Mouse (Mus musculus): ENCODE results near the gene Dusp9. TPM values are rescaled to one million over a fixed set of nuclear protein-coding genes. Genes with fewer than 3 reads are reported as not detected.
A peak's percentile ranks its signal among the peaks of the same experiment; 100 is the strongest.

Gene Dusp9
- total and polyA plus RNA-seq, 2 experiments from 2014 or later: 1.1 to 2.3 TPM

DNA sequence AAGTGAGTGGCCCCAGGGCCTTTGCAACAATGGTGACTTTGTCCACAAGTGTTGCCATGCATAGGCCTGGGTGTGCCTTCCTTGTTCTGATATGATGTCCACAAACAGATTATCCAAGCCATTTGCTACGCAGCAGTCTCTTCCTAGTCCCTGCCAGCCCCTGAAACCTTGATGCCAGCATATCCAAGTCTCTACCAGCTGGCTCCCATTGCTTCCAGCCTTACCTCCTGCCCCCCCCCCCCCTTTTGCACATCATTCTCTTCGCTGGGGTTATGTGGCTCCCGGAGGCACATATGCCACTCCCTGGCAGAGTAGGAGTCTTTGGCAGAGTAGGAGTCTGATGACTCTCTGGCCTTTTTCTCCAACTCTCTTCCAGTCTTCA, 21.1 kb downstream of the Dusp9 start:
- Histone ChIP-seq H3K9me3 (ENCODE audit: low read length) (no peaks in the 10 kb centered on the region), H3K27me3 (ENCODE audit: insufficient read depth, low read length) (no peaks in the 10 kb centered on the region), H3K27ac (peak overlapping the region; percentile 80; the same call in 1 of the 2 replicates), H3K4me1 (ENCODE audit: insufficient read depth, low read length) (no peaks in the 10 kb centered on the region), H3K4me3 (ENCODE audit: low read length) (peak overlapping the region; percentile 46), H3K9ac (replicated peaks; ENCODE audit: low read length) (peak overlapping the region; percentile 67), H3K36me3 (ENCODE audit: insufficient read depth, low read length) (no peaks in the 10 kb centered on the region), H3K4me2 (ENCODE audit: low read depth, low read length) (peak overlapping the region; percentile 60)
- WGBS: 42% methylated on average over 3 of the region's 3 CpGs
- no peak for TF ChIP-seq CTCF (IDR thresholded peaks at IDR 0.05; ENCODE audit: low read depth)
- peak; percentile 30 for ATAC-seq
- no peak for DNase-seq (ENCODE audit: low spot score)

DNA sequence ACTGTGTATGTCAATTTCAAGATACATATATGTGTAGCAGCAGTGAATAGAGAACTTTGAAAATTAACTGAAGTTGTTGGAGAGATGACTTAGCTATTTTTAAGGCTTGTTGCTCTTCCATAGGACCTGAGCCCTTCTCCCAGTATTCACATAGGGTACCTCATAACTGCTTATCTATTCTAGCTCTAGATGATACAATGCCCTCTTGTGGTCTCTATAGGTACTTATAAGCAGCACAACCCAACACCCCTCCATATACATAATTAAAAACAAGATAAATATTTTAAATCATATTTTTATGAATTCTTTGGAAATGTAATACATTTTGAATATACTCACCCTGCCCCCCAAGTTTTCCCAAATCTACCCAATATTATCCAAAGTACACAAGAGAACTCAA, 23.9 kb downstream of the Dusp9 start:
- H3K4me2 ChIP-seq (ENCODE audit: low read depth, low read length): no peak overlapping the region
- peak; percentile 59 for DNase-seq (ENCODE audit: low spot score)

DNA sequence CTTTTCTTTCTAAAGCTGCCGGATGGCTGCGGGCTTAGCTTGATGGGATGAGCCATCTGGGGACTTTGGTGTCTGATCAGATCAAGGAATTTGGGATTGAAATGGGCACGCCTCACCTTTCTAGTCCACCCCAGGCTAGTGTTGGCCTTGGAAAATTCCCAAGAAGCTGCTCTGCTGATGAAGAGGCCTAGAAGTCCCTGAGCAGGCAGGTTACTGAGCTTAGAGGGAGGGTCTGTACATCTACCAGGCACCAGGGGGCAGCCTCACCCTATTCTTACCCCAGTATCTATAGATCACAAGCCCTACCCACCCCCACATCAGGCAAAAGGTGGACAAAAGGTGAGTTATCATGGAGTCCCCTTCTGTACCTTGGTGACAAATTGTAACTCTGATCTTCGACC, 32.8 kb downstream of the Dusp9 start:
- DNase-seq (ENCODE audit: low spot score) (peak; percentile 63), ATAC-seq (peak; percentile 58)
- Histone ChIP-seq H3K4me2 (ENCODE audit: low read depth, low read length) (peak overlapping the region; percentile 65; the same call in 1 of the 2 replicates), H3K27ac (no peak overlapping the region), H3K27me3 (ENCODE audit: insufficient read depth, low read length) (no peaks in the 10 kb centered on the region), H3K36me3 (ENCODE audit: insufficient read depth, low read length) (no peaks in the 10 kb centered on the region), H3K9ac (replicated peaks; ENCODE audit: low read length) (no peak overlapping the region), H3K9me3 (ENCODE audit: low read length) (no peaks in the 10 kb centered on the region), H3K4me1 (ENCODE audit: insufficient read depth, low read length) (no peaks in the 10 kb centered on the region), H3K4me3 (ENCODE audit: low read length) (no peak overlapping the region)
- TF ChIP-seq CTCF (IDR thresholded peaks at IDR 0.05; ENCODE audit: low read depth): peak; percentile 64
- WGBS: 60% methylated on average over 4 of the region's 4 CpGs

More for the DNA sequence above, 23.9 kb downstream of the Dusp9 start:
- Histone ChIP-seq H3K9ac (replicated peaks; ENCODE audit: low read length) (no peak overlapping the region), H3K27ac (no peak overlapping the region), H3K9me3 (ENCODE audit: low read length) (no peaks in the 10 kb centered on the region), H3K4me1 (ENCODE audit: insufficient read depth, low read length) (no peaks in the 10 kb centered on the region), H3K4me3 (ENCODE audit: low read length) (no peak overlapping the region), H3K27me3 (ENCODE audit: insufficient read depth, low read length) (no peaks in the 10 kb centered on the region), H3K36me3 (ENCODE audit: insufficient read depth, low read length) (no peaks in the 10 kb centered on the region)
- no peak for ATAC-seq
- TF ChIP-seq CTCF (IDR thresholded peaks at IDR 0.05; ENCODE audit: low read depth): peak; percentile 50

DNA sequence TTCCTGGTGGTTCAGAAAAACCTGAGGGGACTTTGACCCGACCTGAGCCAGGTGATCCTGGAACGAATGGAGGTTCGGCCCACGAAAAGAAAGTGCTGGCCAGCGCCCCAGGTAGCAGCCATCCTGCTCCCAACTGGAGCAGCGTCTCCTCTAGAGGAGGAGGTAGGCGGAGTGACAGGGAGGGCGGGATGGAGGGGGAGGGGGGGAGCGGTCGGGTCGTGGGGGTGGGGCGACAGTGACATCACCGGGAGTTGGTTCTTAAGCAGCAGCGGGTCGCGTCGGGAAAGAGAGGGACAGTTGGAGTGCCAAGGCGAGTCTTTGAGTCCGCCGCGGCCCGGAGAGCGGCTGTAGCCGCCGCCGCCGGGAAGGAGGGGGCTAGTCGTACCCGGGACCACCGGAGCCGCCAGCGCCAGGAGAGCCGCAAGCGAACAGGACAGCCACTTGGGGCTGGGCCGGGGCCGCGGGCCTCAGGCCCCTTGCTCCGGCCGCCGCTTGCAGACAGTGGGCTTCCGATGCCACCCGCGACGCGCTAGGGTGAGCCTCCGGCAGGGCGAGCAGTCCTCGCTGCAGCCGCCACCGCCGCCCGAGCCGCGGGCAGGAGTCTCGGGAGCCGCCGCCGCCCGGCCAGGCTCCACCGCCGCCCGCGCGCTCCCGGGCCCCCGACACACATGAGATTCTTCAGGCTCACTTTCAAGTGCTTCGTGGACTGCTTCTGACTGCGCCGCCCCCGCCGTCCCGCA, 33.8 kb downstream of the Dusp9 start, which contains the start of gene Slc6a8:
Gene Slc6a8 (plus strand): TSS at position 272 of the 740 bp plus-strand sequence.
- Histone ChIP-seq H3K27ac (peak within 1 kb of the TSS; percentile 73), H3K4me3 (ENCODE audit: low read length) (peak within 1 kb of the TSS; percentile 58), H3K4me1 (ENCODE audit: insufficient read depth, low read length) (no peaks in the 10 kb centered on the region), H3K36me3 (ENCODE audit: insufficient read depth, low read length) (no peaks in the 10 kb centered on the region), H3K9me3 (ENCODE audit: low read length) (no peaks in the 10 kb centered on the region), H3K4me2 (ENCODE audit: low read depth, low read length) (peak within 1 kb of the TSS; percentile 65), H3K27me3 (ENCODE audit: insufficient read depth, low read length) (no peaks in the 10 kb centered on the region), H3K9ac (replicated peaks; ENCODE audit: low read length) (peak within 1 kb of the TSS; percentile 74)
- DNase-seq (ENCODE audit: low spot score) (peak; percentile 78), ATAC-seq (peak; percentile 77)
- WGBS: 25% methylated on average over 40 of the region's 72 CpGs
- no peak for TF ChIP-seq CTCF (IDR thresholded peaks at IDR 0.05; ENCODE audit: low read depth)

DNA sequence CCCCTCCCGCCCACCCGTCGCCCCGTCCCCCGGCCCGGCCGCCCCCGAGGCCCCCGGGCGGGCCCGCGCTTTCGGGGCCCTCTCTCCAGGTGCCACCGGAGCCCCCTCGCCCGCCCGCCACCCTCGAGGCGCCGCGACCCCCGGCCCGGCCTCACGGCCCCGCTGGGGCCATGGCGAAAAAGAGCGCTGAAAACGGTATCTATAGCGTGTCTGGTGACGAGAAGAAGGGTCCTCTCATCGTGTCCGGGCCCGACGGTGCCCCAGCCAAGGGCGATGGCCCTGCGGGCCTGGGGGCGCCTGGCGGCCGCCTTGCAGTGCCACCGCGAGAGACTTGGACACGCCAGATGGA, 34.4 kb downstream of the Dusp9 start:
- TF ChIP-seq CTCF (IDR thresholded peaks at IDR 0.05; ENCODE audit: low read depth): no peak
- peak overlapping the region; percentile 73 for H3K27ac ChIP-seq
- peak overlapping the region; percentile 65 for H3K4me2 ChIP-seq (ENCODE audit: low read depth, low read length)
- H3K36me3 ChIP-seq (ENCODE audit: insufficient read depth, low read length): no peaks in the 10 kb centered on the region
- DNase-seq (ENCODE audit: low spot score) (peak; percentile 8), ATAC-seq (peak; percentile 3; the same call in 1 of the 2 replicates)
- H3K9ac ChIP-seq (replicated peaks; ENCODE audit: low read length): peak overlapping the region; percentile 74
- 33% methylated on average over 30 of the region's 42 CpGs for WGBS
- peak overlapping the region; percentile 58 for H3K4me3 ChIP-seq (ENCODE audit: low read length)
- H3K9me3 ChIP-seq (ENCODE audit: low read length): no peaks in the 10 kb centered on the region
- no peaks in the 10 kb centered on the region for H3K4me1 ChIP-seq (ENCODE audit: insufficient read depth, low read length)
- H3K27me3 ChIP-seq (ENCODE audit: insufficient read depth, low read length): no peaks in the 10 kb centered on the region

DNA sequence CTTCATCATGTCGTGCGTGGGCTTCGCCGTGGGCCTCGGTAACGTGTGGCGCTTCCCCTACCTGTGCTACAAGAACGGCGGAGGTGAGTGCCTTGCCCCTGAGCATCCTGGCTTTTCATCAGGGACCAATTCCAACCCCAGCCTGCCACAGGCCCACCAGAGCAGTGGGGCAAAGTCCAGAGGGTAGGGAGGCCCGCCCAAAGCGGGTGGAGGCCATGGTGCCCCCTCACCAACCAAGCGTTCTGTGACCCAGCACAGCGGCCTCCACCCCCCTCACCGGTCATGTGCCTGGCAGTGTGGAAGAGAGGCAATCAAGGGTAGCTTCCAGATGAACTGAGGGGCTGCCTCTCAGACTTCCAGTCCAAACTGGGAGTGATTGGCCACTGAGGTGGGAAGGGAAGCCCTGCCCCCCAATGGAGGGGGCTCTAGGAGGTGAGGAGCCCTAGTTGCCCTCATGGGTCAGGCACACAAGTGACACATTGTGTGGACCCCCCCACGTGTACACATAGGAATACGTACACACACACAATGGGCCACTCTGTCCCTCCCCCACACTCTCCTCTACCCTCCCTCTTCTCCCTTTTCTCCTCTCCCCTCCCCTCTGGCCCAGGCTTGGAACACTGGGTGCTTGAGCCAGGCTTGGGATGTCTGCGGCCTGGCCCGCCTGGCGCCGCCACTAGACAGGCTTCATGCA, 34.9 kb downstream of the Dusp9 start:
- no peak for TF ChIP-seq CTCF (IDR thresholded peaks at IDR 0.05; ENCODE audit: low read depth)
- Histone ChIP-seq H3K4me2 (ENCODE audit: low read depth, low read length) (peak overlapping the region; percentile 65), H3K36me3 (ENCODE audit: insufficient read depth, low read length) (no peaks in the 10 kb centered on the region), H3K4me3 (ENCODE audit: low read length) (peak overlapping the region; percentile 58), H3K9me3 (ENCODE audit: low read length) (no peaks in the 10 kb centered on the region), H3K27ac (peak overlapping the region; percentile 73; the same call in 1 of the 2 replicates), H3K4me1 (ENCODE audit: insufficient read depth, low read length) (no peaks in the 10 kb centered on the region), H3K9ac (replicated peaks; ENCODE audit: low read length) (peak overlapping the region; percentile 74), H3K27me3 (ENCODE audit: insufficient read depth, low read length) (no peaks in the 10 kb centered on the region)
- ATAC-seq (peak; percentile 68), DNase-seq (ENCODE audit: low spot score) (peak; percentile 36)
- WGBS: 28% methylated on average over 20 of the region's 20 CpGs

All from hindbrain, postnatal 0 days (tissue).